Mouse (Mus musculus): Measurements from ENCODE around the gene Mbnl1. TPM values are rescaled to one million over a fixed set of nuclear protein-coding genes. Genes with fewer than 3 reads are reported as not detected.

Mbnl1 gene
- polyA plus RNA-seq, 1 experiment, result 137 TPM

- no peaks in the 10 kb centered on the region for H3K4me1 ChIP-seq (ENCODE audit: control insufficient read depth, insufficient read depth, low read length)
- WGBS, result 34% methylated on average over 4 of the region's 4 CpGs
- no peak overlapping the region for H3K27ac ChIP-seq (ENCODE audit: insufficient read depth, low read depth, low read length)
- H3K4me3 ChIP-seq (ENCODE audit: insufficient read depth, low read depth, low read length), result no peak overlapping the region
- TF ChIP-seq CTCF (IDR thresholded peaks at IDR 0.05; ENCODE audit: insufficient read depth, low read depth, low read length), result no peak
- TF ChIP-seq POLR2A (IDR thresholded peaks at IDR 0.05; ENCODE audit: insufficient read depth, low read depth, low read length), result no peak
These were observed 129.1 kb downstream of the Mbnl1 start for GRCm38 (mm10) chr3:60601686-60602085.

- H3K4me1 ChIP-seq (ENCODE audit: control insufficient read depth, insufficient read depth, low read length), result no peaks in the 10 kb centered on the region
- no peak overlapping the region for H3K4me3 ChIP-seq (ENCODE audit: insufficient read depth, low read depth, low read length)
- WGBS, result 92% methylated on average over 4 of the region's 4 CpGs
- no peak overlapping the region for H3K27ac ChIP-seq (ENCODE audit: insufficient read depth, low read depth, low read length)
- no peak for TF ChIP-seq CTCF (IDR thresholded peaks at IDR 0.05; ENCODE audit: insufficient read depth, low read depth, low read length)
- TF ChIP-seq POLR2A (IDR thresholded peaks at IDR 0.05; ENCODE audit: insufficient read depth, low read depth, low read length), result no peak
These were observed 130.4 kb downstream of the Mbnl1 start for GRCm38 (mm10) chr3:60602923-60603549.

GRCm38 (mm10) chr3:60603637-60604036, 131.0 kb downstream of the Mbnl1 start:
- WGBS, result 96% methylated on average over 4 of the region's 4 CpGs

GRCm38 (mm10) chr3:60604205-60604604, 131.6 kb downstream of the Mbnl1 start:
- no peak for TF ChIP-seq CTCF (IDR thresholded peaks at IDR 0.05; ENCODE audit: insufficient read depth, low read depth, low read length)
- no peak overlapping the region for H3K4me3 ChIP-seq (ENCODE audit: insufficient read depth, low read depth, low read length)
- no peaks in the 10 kb centered on the region for H3K4me1 ChIP-seq (ENCODE audit: control insufficient read depth, insufficient read depth, low read length)
- WGBS, result 94% methylated on average over 6 of the region's 6 CpGs
- H3K27ac ChIP-seq (ENCODE audit: insufficient read depth, low read depth, low read length), result no peak overlapping the region

More at GRCm38 (mm10) chr3:60603637-60604036, 131.0 kb downstream of the Mbnl1 start:
- no peak overlapping the region for H3K27ac ChIP-seq (ENCODE audit: insufficient read depth, low read depth, low read length)
- H3K4me3 ChIP-seq (ENCODE audit: insufficient read depth, low read depth, low read length), result no peak overlapping the region
- no peak for TF ChIP-seq POLR2A (IDR thresholded peaks at IDR 0.05; ENCODE audit: insufficient read depth, low read depth, low read length)
- no peak for TF ChIP-seq CTCF (IDR thresholded peaks at IDR 0.05; ENCODE audit: insufficient read depth, low read depth, low read length)
- no peaks in the 10 kb centered on the region for H3K4me1 ChIP-seq (ENCODE audit: control insufficient read depth, insufficient read depth, low read length)

- Histone ChIP-seq H3K4me1 (ENCODE audit: control insufficient read depth, insufficient read depth, low read length) (no peaks in the 10 kb centered on the region), H3K27ac (ENCODE audit: insufficient read depth, low read depth, low read length) (no peak overlapping the region), H3K4me3 (ENCODE audit: insufficient read depth, low read depth, low read length) (no peak overlapping the region)
- 12% methylated on average over 2 of the region's 2 CpGs for WGBS
- no peak for TF ChIP-seq CTCF (IDR thresholded peaks at IDR 0.05; ENCODE audit: insufficient read depth, low read depth, low read length)
- TF ChIP-seq POLR2A (IDR thresholded peaks at IDR 0.05; ENCODE audit: insufficient read depth, low read depth, low read length), result no peak
These were observed 136.3 kb downstream of the Mbnl1 start for GRCm38 (mm10) chr3:60608952-60609403.

- TF ChIP-seq CTCF (IDR thresholded peaks at IDR 0.05; ENCODE audit: insufficient read depth, low read depth, low read length) (no peak), POLR2A (IDR thresholded peaks at IDR 0.05; ENCODE audit: insufficient read depth, low read depth, low read length) (no peak)
- no peaks in the 10 kb centered on the region for H3K4me1 ChIP-seq (ENCODE audit: control insufficient read depth, insufficient read depth, low read length)
- WGBS, result 9% methylated on average over 2 of the region's 2 CpGs
These were observed 139.2 kb downstream of the Mbnl1 start for GRCm38 (mm10) chr3:60611839-60612238.

GRCm38 (mm10) chr3:60613121-60613520, 140.5 kb downstream of the Mbnl1 start:
- TF ChIP-seq POLR2A (IDR thresholded peaks at IDR 0.05; ENCODE audit: insufficient read depth, low read depth, low read length) (no peak), CTCF (IDR thresholded peaks at IDR 0.05; ENCODE audit: insufficient read depth, low read depth, low read length) (no peak)
- no peaks in the 10 kb centered on the region for H3K4me1 ChIP-seq (ENCODE audit: control insufficient read depth, insufficient read depth, low read length)
- no peak overlapping the region for H3K4me3 ChIP-seq (ENCODE audit: insufficient read depth, low read depth, low read length)
- WGBS, result 96% methylated on average over 7 of the region's 7 CpGs
- H3K27ac ChIP-seq (ENCODE audit: insufficient read depth, low read depth, low read length), result no peak overlapping the region

More at GRCm38 (mm10) chr3:60611839-60612238, 139.2 kb downstream of the Mbnl1 start:
- no peak overlapping the region for H3K4me3 ChIP-seq (ENCODE audit: insufficient read depth, low read depth, low read length)
- no peak overlapping the region for H3K27ac ChIP-seq (ENCODE audit: insufficient read depth, low read depth, low read length)

- 82% methylated on average over 7 of the region's 7 CpGs for WGBS
- H3K4me1 ChIP-seq (ENCODE audit: control insufficient read depth, insufficient read depth, low read length), result no peaks in the 10 kb centered on the region
- TF ChIP-seq POLR2A (IDR thresholded peaks at IDR 0.05; ENCODE audit: insufficient read depth, low read depth, low read length), result no peak
These were observed 141.9 kb downstream of the Mbnl1 start for GRCm38 (mm10) chr3:60614516-60614915.

GRCm38 (mm10) chr3:60615057-60615606, 142.5 kb downstream of the Mbnl1 start:
- TF ChIP-seq POLR2A (IDR thresholded peaks at IDR 0.05; ENCODE audit: insufficient read depth, low read depth, low read length), result no peak
- no peak for TF ChIP-seq CTCF (IDR thresholded peaks at IDR 0.05; ENCODE audit: insufficient read depth, low read depth, low read length)
- Histone ChIP-seq H3K4me1 (ENCODE audit: control insufficient read depth, insufficient read depth, low read length) (no peaks in the 10 kb centered on the region), H3K4me3 (ENCODE audit: insufficient read depth, low read depth, low read length) (no peak overlapping the region), H3K27ac (ENCODE audit: insufficient read depth, low read depth, low read length) (no peak overlapping the region)
- 59% methylated on average over 11 of the region's 11 CpGs for WGBS

More at GRCm38 (mm10) chr3:60614516-60614915, 141.9 kb downstream of the Mbnl1 start:
- H3K4me3 ChIP-seq (ENCODE audit: insufficient read depth, low read depth, low read length), result no peak overlapping the region
- H3K27ac ChIP-seq (ENCODE audit: insufficient read depth, low read depth, low read length), result no peak overlapping the region
